Mouse (Mus musculus) lung, adult 2 months (tissue): ENCODE data around the gene Cacna1c.

Source experiments
- CTCF ChIP-seq: fragments of 200-500 bp; IDR thresholded peaks from 2 replicates; pipeline ENCODE4 v1.5.1; 2011; ENCODE audit warnings: mild to moderate bottlenecking, low read length, control low read depth; ENCODE audit not compliant: insufficient read depth
- POLR2A ChIP-seq: fragments of 200-500 bp; IDR thresholded peaks from 2 replicates; pipeline ENCODE4 v1.6.1; 2011; ENCODE audit warnings: low read depth, mild to moderate bottlenecking, control low read depth, low read length, borderline replicate concordance; ENCODE audit errors: extremely low read depth

GRCm38 (mm10) chr6:119213375-119213774 is 17.2 kb upstream of the Cacna1c start:
- no peak for TF ChIP-seq CTCF
- TF ChIP-seq POLR2A = no peak
